Mouse (Mus musculus) thymus, adult 18-20 months (tissue): ENCODE results near the gene Rnf126.

Source experiments
- DNase-seq, 2 experiments: peaks; one replicate each; pipeline ENCODE4 v3.0.0; 2022; ENCODE audit warnings: mixed read lengths in 2 of 2

Rnf126 gene

GRCm38 (mm10) chr10:79728323-79729249 lies 38.2 kb downstream of the Rnf126 start:
- DNase-seq = no peak

- DNase-seq = no peak
These were observed 40.7 kb downstream of the Rnf126 start for GRCm38 (mm10) chr10:79726090-79726489.

GRCm38 (mm10) chr10:79723692-79724091 lies 43.1 kb downstream of the Rnf126 start:
- no peak for DNase-seq

GRCm38 (mm10) chr10:79723047-79723446 lies 43.7 kb downstream of the Rnf126 start:
- DNase-seq = no peak

GRCm38 (mm10) chr10:79721089-79721488 lies 45.7 kb downstream of the Rnf126 start:
- no peak for DNase-seq

- no peak for DNase-seq
These were observed 49.0 kb downstream of the Rnf126 start for GRCm38 (mm10) chr10:79717640-79718357.

- no peak for DNase-seq
These were observed 49.8 kb downstream of the Rnf126 start for GRCm38 (mm10) chr10:79716988-79717355.

- no peak for DNase-seq
These were observed 50.3 kb downstream of the Rnf126 start, which contains the start of gene Hcn2 for GRCm38 (mm10) chr10:79716254-79716987. TSS of gene Hcn2 (plus strand) at chr10:79716634.

- DNase-seq = no peak
These were observed 51.8 kb downstream of the Rnf126 start for GRCm38 (mm10) chr10:79714996-79715395.

GRCm38 (mm10) chr10:79713163-79713562 lies 53.6 kb downstream of the Rnf126 start:
- DNase-seq = no peak

GRCm38 (mm10) chr10:79712499-79713126 lies 54.1 kb downstream of the Rnf126 start:
- DNase-seq = no peak

- no peak for DNase-seq
These were observed 54.7 kb downstream of the Rnf126 start for GRCm38 (mm10) chr10:79712029-79712428.

GRCm38 (mm10) chr10:79709307-79709706 lies 57.4 kb downstream of the Rnf126 start:
- no peak for DNase-seq

GRCm38 (mm10) chr10:79708668-79709067 lies 58.1 kb downstream of the Rnf126 start:
- DNase-seq = no peak
